Mouse (Mus musculus) ES-E14 (cell line): ENCODE measurements around the gene Actl10. TPM values are rescaled to one million over a fixed set of nuclear protein-coding genes. Genes with fewer than 3 reads are reported as not detected.

ENCODE experiments used
- DNase-seq: peaks from one replicate; pipeline ENCODE4 v3.0.0-alpha.2; 2013; ENCODE audit warnings: low read depth, low spot score
- H3K27ac ChIP-seq: 2 replicates; pipeline ENCODE4 v1.5.1; 2012; ENCODE audit warnings: low read depth, mild to moderate bottlenecking, low read length, moderate library complexity, mixed read lengths; ENCODE audit not compliant: poor library complexity, insufficient read depth, severe bottlenecking
- H3K36me3 ChIP-seq: 2 replicates; pipeline ENCODE4 v1.6.1; 2012; ENCODE audit warnings: mild to moderate bottlenecking, low read length, moderate library complexity, mixed read lengths; ENCODE audit not compliant: control insufficient read depth, poor library complexity, insufficient read depth, severe bottlenecking
- H3K4me1 ChIP-seq, 2 experiments: fragments of 150-350 bp in 1 of 2; sonication (generic) in 1 of 2; 2 replicates each; pipeline ENCODE4 v1.6.1; 2012; ENCODE audit warnings: low read length in 2 of 2, mild to moderate bottlenecking in 1 of 2, mixed read lengths in 1 of 2; ENCODE audit not compliant: control insufficient read depth in 2 of 2, insufficient read depth in 2 of 2, poor library complexity in 1 of 2
- H3K4me3 ChIP-seq, 2 experiments: fragments of 150-350 bp in 1 of 2; sonication (generic) in 1 of 2; 2 replicates each; pipeline ENCODE4 v1.5.1; 2012; ENCODE audit warnings: low read length in 2 of 2, low read depth in 1 of 2, mild to moderate bottlenecking in 1 of 2, mixed read lengths in 1 of 2; ENCODE audit not compliant: insufficient read depth in 1 of 2, poor library complexity in 1 of 2, severe bottlenecking in 1 of 2
- H3K9ac ChIP-seq: 2 replicates; pipeline ENCODE4 v1.6.1; 2012; ENCODE audit warnings: low read depth, mild to moderate bottlenecking, low read length, mixed read lengths; ENCODE audit not compliant: poor library complexity, insufficient read depth, severe bottlenecking
- H3K9me3 ChIP-seq: fragments of 150-350 bp; sonication (generic); 2 replicates; pipeline ENCODE4 v1.6.1; 2012; ENCODE audit warnings: low read depth, mild to moderate bottlenecking, low read length; ENCODE audit not compliant: control insufficient read depth, insufficient read depth
- CHD2 ChIP-seq: IDR thresholded peaks from 2 replicates; pipeline ENCODE4 v1.6.1; 2014; ENCODE audit warnings: mild to moderate bottlenecking, low read depth, low read length, inconsistent platforms
- HCFC1 ChIP-seq: IDR thresholded peaks from 2 replicates; pipeline ENCODE4 v1.6.1; 2012; ENCODE audit warnings: low read length, inconsistent platforms, borderline replicate concordance; ENCODE audit not compliant: insufficient read depth
- MAFK ChIP-seq: IDR thresholded peaks from 2 replicates; pipeline ENCODE4 v1.6.1; 2014; ENCODE audit warnings: mild to moderate bottlenecking, low read depth, low read length, inconsistent platforms; ENCODE audit not compliant: insufficient read depth
- ZC3H11A ChIP-seq: IDR thresholded peaks from 2 replicates; pipeline ENCODE4 v1.6.1; 2012; ENCODE audit warnings: low read depth, mild to moderate bottlenecking, inconsistent platforms, low read length, borderline replicate concordance
- ZNF384 ChIP-seq: IDR thresholded peaks from 2 replicates; pipeline ENCODE4 v1.6.1; 2012; ENCODE audit warnings: low read depth, low read length, inconsistent platforms
- in situ Hi-C, 2 experiments: fragments of 600-800 bp; cut with MboI; formaldehyde crosslinking; loops; one replicate each; pipeline ENCODE4 v1.15.1; 2025; ENCODE audit warnings: low sequenced_read_pairs in 2 of 2, inconsistent platforms in 1 of 2; ENCODE audit not compliant: unreplicated experiment in 2 of 2
- total RNA-seq: library from RNA; depleted of rRNA; stranded (reverse); fragments of 300-350 nt; gene quantifications from 2 replicates; pipeline ENCODE4 v1.2.3, GENCODE M21; 2012; rRNA removed

Gene Actl10
- 0.45 and 1.2 TPM in 2 replicates for total RNA-seq

GRCm38 (mm10) chr2:154551476-154551875 lies at the start of gene Actl10:
TSS of gene Actl10 (plus strand) at chr2:154551776.
- Histone ChIP-seq H3K36me3 (peaks cover 10% of the 10 kb centered on the region; the same call in 1 of the 2 replicates), H3K4me3 (peak within 1 kb of the TSS; percentile 49 to 63), H3K27ac (no peak within 1 kb of the TSS), H3K4me1 (peaks cover 3 to 10% of the 10 kb centered on the region in 2 experiments; a peak in 2 of 4 replicates), H3K9ac (peak within 1 kb of the TSS; percentile 21; the same call in 1 of the 2 replicates), H3K9me3 (no peaks in the 10 kb centered on the region)
- in situ Hi-C loops = no loop called here
- no peak for TF ChIP-seq ZC3H11A
- no peak for DNase-seq

GRCm38 (mm10) chr2:154507076-154507475 lies 44.5 kb upstream of the Actl10 start:
- Histone ChIP-seq H3K4me3 (no peak overlapping the region), H3K36me3 (peaks cover 10% of the 10 kb centered on the region), H3K4me1 (peaks cover 0 to 2% of the 10 kb centered on the region in 2 experiments; a peak in 1 of 4 replicates), H3K9me3 (no peaks in the 10 kb centered on the region), H3K9ac (no peak overlapping the region), H3K27ac (no peak overlapping the region; the same call in 1 of the 2 replicates)
- in situ Hi-C loops = no loop called here
- TF ChIP-seq ZNF384 (no peak), HCFC1 (no peak), ZC3H11A (no peak), MAFK (no peak), CHD2 (no peak)
- no peak for DNase-seq

- TF ChIP-seq CHD2 = no peak
- TF ChIP-seq HCFC1 = no peak
- TF ChIP-seq ZNF384 = no peak
- TF ChIP-seq ZC3H11A = no peak
- TF ChIP-seq MAFK = peak; percentile 83
- in situ Hi-C loops = no loop called here
Observed at GRCm38 (mm10) chr2:154507566-154508283, 43.9 kb upstream of the Actl10 start.

GRCm38 (mm10) chr2:154508450-154508849 lies 43.1 kb upstream of the Actl10 start:
- H3K36me3 ChIP-seq = peaks cover 10% of the 10 kb centered on the region
- in situ Hi-C loops = no loop called here
- no peak overlapping the region for H3K9ac ChIP-seq
- H3K4me3 ChIP-seq = no peak overlapping the region
- no peak for TF ChIP-seq MAFK
- TF ChIP-seq CHD2 = no peak
- no peak for TF ChIP-seq HCFC1
- TF ChIP-seq ZNF384 = no peak
- peaks cover 0 to 2% of the 10 kb centered on the region in 2 experiments; a peak in 1 of 4 replicates for H3K4me1 ChIP-seq
- no peak for DNase-seq
- no peaks in the 10 kb centered on the region for H3K9me3 ChIP-seq
- no peak overlapping the region for H3K27ac ChIP-seq

More at GRCm38 (mm10) chr2:154507566-154508283, 43.9 kb upstream of the Actl10 start:
- DNase-seq = no peak
- peak overlapping the region; percentile 16; the same call in 1 of the 2 replicates for H3K27ac ChIP-seq
- no peak overlapping the region for H3K9ac ChIP-seq
- no peaks in the 10 kb centered on the region for H3K9me3 ChIP-seq
- H3K36me3 ChIP-seq = peaks cover 10% of the 10 kb centered on the region
- no peak overlapping the region for H3K4me3 ChIP-seq
- peaks cover 0 to 2% of the 10 kb centered on the region in 2 experiments; a peak in 1 of 4 replicates for H3K4me1 ChIP-seq
